Mouse (Mus musculus) CH12.LX (cell line): ENCODE data around the gene Mtg1.

ENCODE experiments used
- CTCF ChIP-seq, 2 experiments: IDR thresholded peaks in 1 of 2; conservative IDR thresholded peaks in 1 of 2; 2 replicates each; pipeline ENCODE4 v1.5.1; 2011 to 2012; ENCODE audit warnings: low read depth in 2 of 2, low read length in 2 of 2, improper control_type of control experiment in 1 of 2, inconsistent platforms in 1 of 2, mild to moderate bottlenecking in 1 of 2, moderate library complexity in 1 of 2
- ELF1 ChIP-seq: IDR thresholded peaks from 2 replicates; pipeline ENCODE4 v1.6.1; 2014; ENCODE audit warnings: low read depth, mild to moderate bottlenecking, inconsistent platforms, low read length, improper control_type of control experiment
- MAX ChIP-seq: IDR thresholded peaks from 2 replicates; pipeline ENCODE4 v1.6.1; 2011; ENCODE audit warnings: low read length, improper control_type of control experiment
- MEF2A ChIP-seq: IDR thresholded peaks from 2 replicates; pipeline ENCODE4 v1.6.1; 2014; ENCODE audit warnings: low read depth, mild to moderate bottlenecking, inconsistent platforms, low read length, improper control_type of control experiment, borderline replicate concordance
- POLR2A ChIP-seq: IDR thresholded peaks from 2 replicates; pipeline ENCODE4 v1.6.1; 2011; ENCODE audit warnings: low read depth, mild to moderate bottlenecking, improper control_type of control experiment, low read length
- ZKSCAN1 ChIP-seq: IDR thresholded peaks from 2 replicates; pipeline ENCODE4 v1.6.1; 2012; ENCODE audit warnings: low read depth, inconsistent platforms, low read length, improper control_type of control experiment, borderline replicate concordance

DNA sequence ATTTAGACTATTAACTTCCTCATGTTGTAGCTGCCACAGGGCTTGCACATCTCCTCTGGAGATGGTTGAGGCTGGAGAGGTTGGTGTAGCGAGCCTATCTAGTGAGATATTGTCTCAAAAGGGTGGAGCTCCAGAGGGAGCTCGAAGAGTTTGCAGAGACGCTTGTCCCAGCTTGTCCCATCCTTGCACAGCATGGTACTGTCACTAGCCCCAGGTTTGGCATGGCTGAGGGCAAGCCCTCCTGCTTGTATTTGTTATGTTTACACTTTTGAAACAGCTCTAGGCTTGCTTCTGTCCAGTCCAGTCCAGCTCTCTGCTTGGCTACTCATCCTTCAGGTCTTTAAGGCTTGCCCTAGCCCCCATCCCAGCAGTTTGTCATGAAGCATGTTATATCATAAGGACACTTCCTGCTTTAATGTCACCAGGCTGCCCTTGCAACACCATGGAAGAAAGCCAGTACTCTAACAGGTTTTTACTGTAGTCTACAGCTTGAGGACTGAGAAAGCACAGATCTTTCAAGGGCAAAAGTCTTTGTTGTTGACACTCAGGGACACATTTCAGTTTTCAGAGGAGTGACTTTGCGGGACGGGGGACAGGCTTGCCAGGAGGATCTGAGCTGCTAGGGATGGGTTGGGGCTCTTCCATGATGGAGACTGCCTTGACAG lies 2.1 kb upstream of the Mtg1 start:
- TF ChIP-seq MEF2A (no peak), CTCF (conservative IDR thresholded peaks at IDR 0.05 in 1 of 2, IDR thresholded peaks at IDR 0.05 in 1 of 2; ENCODE audit: low read depth in 2 of 2, low read length in 2 of 2) (no peak), POLR2A (no peak), MAX (no peak), ZKSCAN1 (no peak), ELF1 (no peak)
